Mouse (Mus musculus): ENCODE results near the gene Dgki. TPM values are rescaled to one million over a fixed set of nuclear protein-coding genes. Genes with fewer than 3 reads are reported as not detected.

Dgki gene
- polyA plus RNA-seq, 1 experiment from 2014 or later: 9.9 TPM

- no peak for ATAC-seq (replicated peaks)
- no peak overlapping the region for H3K4me2 ChIP-seq (replicated peaks)
- H3K9ac ChIP-seq (replicated peaks): no peak overlapping the region
- no peaks in the 10 kb centered on the region for H3K36me3 ChIP-seq
- H3K9me3 ChIP-seq: no peaks in the 10 kb centered on the region
- WGBS: 77% methylated on average over 1 of the region's 1 CpGs
- no peak overlapping the region for H3K27ac ChIP-seq (replicated peaks)
- H3K4me1 ChIP-seq: no peaks in the 10 kb centered on the region
- no peak overlapping the region for H3K4me3 ChIP-seq
- no peaks in the 10 kb centered on the region for H3K27me3 ChIP-seq
Measured at GRCm38 (mm10) chr6:36978176-36978575, 321.8 kb downstream of the Dgki start.

- Histone ChIP-seq H3K4me2 (replicated peaks) (no peak overlapping the region), H3K4me1 (no peaks in the 10 kb centered on the region), H3K27me3 (no peaks in the 10 kb centered on the region), H3K4me3 (no peak overlapping the region), H3K36me3 (no peaks in the 10 kb centered on the region), H3K27ac (replicated peaks) (no peak overlapping the region), H3K9me3 (no peaks in the 10 kb centered on the region), H3K9ac (replicated peaks) (no peak overlapping the region)
- WGBS: 45% methylated on average over 9 of the region's 9 CpGs
- no peak for ATAC-seq (replicated peaks)
Measured at GRCm38 (mm10) chr6:36973096-36973495, 326.9 kb downstream of the Dgki start.

GRCm38 (mm10) chr6:36972494-36972893 lies 327.5 kb downstream of the Dgki start:
- no peak overlapping the region for H3K27ac ChIP-seq (replicated peaks)
- H3K4me2 ChIP-seq (replicated peaks): no peak overlapping the region
- H3K27me3 ChIP-seq: no peaks in the 10 kb centered on the region
- no peaks in the 10 kb centered on the region for H3K9me3 ChIP-seq
- no peak overlapping the region for H3K4me3 ChIP-seq
- H3K4me1 ChIP-seq: no peaks in the 10 kb centered on the region
- H3K9ac ChIP-seq (replicated peaks): no peak overlapping the region
- ATAC-seq (replicated peaks): no peak
- H3K36me3 ChIP-seq: no peaks in the 10 kb centered on the region
- 34% methylated on average over 1 of the region's 1 CpGs for WGBS

GRCm38 (mm10) chr6:36969249-36969885 lies 330.6 kb downstream of the Dgki start:
- Histone ChIP-seq H3K9me3 (no peaks in the 10 kb centered on the region), H3K4me2 (replicated peaks) (no peak overlapping the region), H3K27me3 (no peaks in the 10 kb centered on the region), H3K27ac (replicated peaks) (no peak overlapping the region), H3K9ac (replicated peaks) (no peak overlapping the region), H3K36me3 (0 out of 2 replicates have a peak, but pooled peaks cover 3% of the 10 kb centered on the region), H3K4me3 (no peak overlapping the region), H3K4me1 (no peaks in the 10 kb centered on the region)
- WGBS: 69% methylated on average over 5 of the region's 5 CpGs
- no peak for ATAC-seq (replicated peaks)

GRCm38 (mm10) chr6:36960658-36961057 lies 339.3 kb downstream of the Dgki start:
- 82% methylated on average over 4 of the region's 4 CpGs for WGBS
- no peak overlapping the region for H3K27ac ChIP-seq (replicated peaks)
- no peaks in the 10 kb centered on the region for H3K27me3 ChIP-seq
- no peak overlapping the region for H3K4me3 ChIP-seq
- no peaks in the 10 kb centered on the region for H3K9me3 ChIP-seq
- no peaks in the 10 kb centered on the region for H3K36me3 ChIP-seq
- no peaks in the 10 kb centered on the region for H3K4me1 ChIP-seq
- H3K9ac ChIP-seq (replicated peaks): no peak overlapping the region
- ATAC-seq (replicated peaks): no peak
- H3K4me2 ChIP-seq (replicated peaks): no peak overlapping the region

DNA sequence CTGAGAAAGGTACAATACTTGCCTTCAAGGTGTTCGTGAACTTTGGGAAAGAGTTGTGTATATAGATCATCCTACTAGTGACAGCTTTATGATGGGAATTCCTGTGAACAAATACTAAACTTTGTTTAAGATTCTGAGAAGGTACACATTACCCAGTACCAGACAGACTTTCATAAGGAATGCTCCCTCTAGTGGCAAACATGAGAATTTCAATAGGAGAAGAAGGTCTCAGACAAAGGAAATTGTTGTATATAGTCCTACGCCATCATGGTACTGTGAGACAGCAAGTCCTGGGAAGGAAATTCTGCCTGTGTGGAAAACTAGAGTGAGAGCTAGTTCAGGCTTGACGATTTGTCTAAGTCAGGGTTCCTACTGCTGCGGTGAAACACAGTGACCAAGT lies 344.7 kb downstream of the Dgki start:
- H3K27ac ChIP-seq (replicated peaks): no peak overlapping the region

GRCm38 (mm10) chr6:36950648-36951047 lies 349.3 kb downstream of the Dgki start:
- H3K27ac ChIP-seq (replicated peaks): peak overlapping the region; percentile 33; the same call in 1 of the 2 replicates
- H3K4me2 ChIP-seq (replicated peaks): no peak overlapping the region
- H3K36me3 ChIP-seq: 0 out of 2 replicates have a peak, but pooled peaks cover 2% of the 10 kb centered on the region
- H3K27me3 ChIP-seq: no peaks in the 10 kb centered on the region
- H3K9ac ChIP-seq (replicated peaks): no peak overlapping the region
- H3K4me1 ChIP-seq: peaks cover 12% of the 10 kb centered on the region
- no peaks in the 10 kb centered on the region for H3K9me3 ChIP-seq
- no peak overlapping the region for H3K4me3 ChIP-seq
- ATAC-seq (replicated peaks): peak; percentile 51; the same call in 1 of the 2 replicates
- 40% methylated on average over 3 of the region's 3 CpGs for WGBS

More for the DNA sequence above, 344.7 kb downstream of the Dgki start:
- no peaks in the 10 kb centered on the region for H3K9me3 ChIP-seq
- H3K4me3 ChIP-seq: no peak overlapping the region
- peaks cover 12% of the 10 kb centered on the region for H3K4me1 ChIP-seq
- 91% methylated on average over 4 of the region's 4 CpGs for WGBS
- 0 out of 2 replicates have a peak, but pooled peaks cover 2% of the 10 kb centered on the region for H3K36me3 ChIP-seq
- no peak overlapping the region for H3K4me2 ChIP-seq (replicated peaks)
- no peak for ATAC-seq (replicated peaks)
- no peaks in the 10 kb centered on the region for H3K27me3 ChIP-seq
- no peak overlapping the region for H3K9ac ChIP-seq (replicated peaks)

- Histone ChIP-seq H3K36me3 (no peaks in the 10 kb centered on the region), H3K9ac (replicated peaks) (no peak overlapping the region), H3K27me3 (no peaks in the 10 kb centered on the region), H3K9me3 (no peaks in the 10 kb centered on the region), H3K27ac (replicated peaks) (peak overlapping the region; percentile 29; the same call in 1 of the 2 replicates), H3K4me1 (peaks cover 10% of the 10 kb centered on the region), H3K4me2 (replicated peaks) (no peak overlapping the region), H3K4me3 (no peak overlapping the region)
- WGBS: 46% methylated on average over 5 of the region's 5 CpGs
- ATAC-seq (replicated peaks): 0 out of 2 replicates have a peak, but pooled peaks have one; percentile 57
Measured at GRCm38 (mm10) chr6:36947861-36948260, 352.1 kb downstream of the Dgki start.

- H3K9me3 ChIP-seq: no peaks in the 10 kb centered on the region
- H3K36me3 ChIP-seq: no peaks in the 10 kb centered on the region
- no peaks in the 10 kb centered on the region for H3K27me3 ChIP-seq
- no peak overlapping the region for H3K4me3 ChIP-seq
- ATAC-seq (replicated peaks): no peak
- no peak overlapping the region for H3K27ac ChIP-seq (replicated peaks)
- no peaks in the 10 kb centered on the region for H3K4me1 ChIP-seq
- WGBS: 81% methylated on average over 2 of the region's 2 CpGs
- H3K9ac ChIP-seq (replicated peaks): no peak overlapping the region
- no peak overlapping the region for H3K4me2 ChIP-seq (replicated peaks)
Measured at GRCm38 (mm10) chr6:36937527-36937926, 362.5 kb downstream of the Dgki start.

DNA sequence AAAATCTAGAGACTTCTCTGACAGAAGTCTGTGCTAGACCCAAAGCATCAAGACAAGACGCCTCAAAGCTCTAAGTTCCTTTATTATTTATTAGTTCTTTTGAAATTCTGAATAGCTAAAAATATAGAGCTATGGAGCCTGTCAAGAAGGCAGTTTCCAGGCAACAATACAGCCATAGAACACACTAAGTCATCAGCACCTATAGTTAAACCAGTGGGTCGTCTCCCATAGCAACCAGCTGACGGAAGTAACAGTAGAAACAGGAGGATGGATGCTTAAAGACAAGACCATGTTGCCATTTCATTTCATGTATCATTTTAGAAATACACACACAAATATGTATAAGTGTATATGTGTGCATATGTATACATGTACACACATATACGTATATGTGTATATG lies 363.2 kb downstream of the Dgki start:
- Histone ChIP-seq H3K9ac (replicated peaks) (no peak overlapping the region), H3K9me3 (no peaks in the 10 kb centered on the region), H3K36me3 (no peaks in the 10 kb centered on the region), H3K4me2 (replicated peaks) (no peak overlapping the region), H3K27ac (replicated peaks) (no peak overlapping the region), H3K27me3 (no peaks in the 10 kb centered on the region), H3K4me3 (no peak overlapping the region), H3K4me1 (peaks cover 4% of the 10 kb centered on the region; the same call in 1 of the 2 replicates)
- WGBS: 82% methylated on average over 4 of the region's 4 CpGs
- no peak for ATAC-seq (replicated peaks)

- 42% methylated on average over 4 of the region's 4 CpGs for WGBS
- ATAC-seq (replicated peaks): peak; percentile 92
Measured at GRCm38 (mm10) chr6:36931473-36931872, 368.5 kb downstream of the Dgki start.

GRCm38 (mm10) chr6:36929781-36930180 lies 370.2 kb downstream of the Dgki start:
- H3K4me2 ChIP-seq (replicated peaks): no peak overlapping the region
- no peak overlapping the region for H3K4me3 ChIP-seq
- no peaks in the 10 kb centered on the region for H3K27me3 ChIP-seq
- H3K36me3 ChIP-seq: no peaks in the 10 kb centered on the region
- 0 out of 2 replicates have a peak, but pooled peaks have one; percentile 32 for ATAC-seq (replicated peaks)
- H3K27ac ChIP-seq (replicated peaks): no peak overlapping the region
- H3K4me1 ChIP-seq: peaks cover 37% of the 10 kb centered on the region
- WGBS: 24% methylated on average over 2 of the region's 2 CpGs
- no peak overlapping the region for H3K9ac ChIP-seq (replicated peaks)
- no peaks in the 10 kb centered on the region for H3K9me3 ChIP-seq

More at GRCm38 (mm10) chr6:36931473-36931872, 368.5 kb downstream of the Dgki start:
- H3K9me3 ChIP-seq: no peaks in the 10 kb centered on the region
- H3K4me2 ChIP-seq (replicated peaks): no peak overlapping the region
- H3K4me3 ChIP-seq: no peak overlapping the region
- peak overlapping the region; percentile 43 for H3K27ac ChIP-seq (replicated peaks)
- H3K9ac ChIP-seq (replicated peaks): no peak overlapping the region
- peaks cover 27% of the 10 kb centered on the region for H3K4me1 ChIP-seq
- H3K27me3 ChIP-seq: no peaks in the 10 kb centered on the region
- no peaks in the 10 kb centered on the region for H3K36me3 ChIP-seq

- peak; percentile 89 for ATAC-seq (replicated peaks)
- Histone ChIP-seq H3K27me3 (no peaks in the 10 kb centered on the region), H3K36me3 (no peaks in the 10 kb centered on the region), H3K9ac (replicated peaks) (no peak overlapping the region), H3K27ac (replicated peaks) (peak overlapping the region; percentile 80), H3K4me3 (no peak overlapping the region), H3K4me1 (peaks cover 34% of the 10 kb centered on the region), H3K9me3 (no peaks in the 10 kb centered on the region), H3K4me2 (replicated peaks) (no peak overlapping the region)
- WGBS: 49% methylated on average over 4 of the region's 4 CpGs
Measured at GRCm38 (mm10) chr6:36926455-36926854, 373.5 kb downstream of the Dgki start.
